Mouse (Mus musculus) cerebellum, postnatal 4 days (tissue): Measurements from ENCODE around the gene Ankrd33.

Experiments
- DNase-seq, 2 experiments: peaks; one replicate each; pipeline ENCODE4 v3.0.0; 2022; ENCODE audit warnings: low spot score in 2 of 2, mixed read lengths in 1 of 2

The Ankrd33 gene

DNA sequence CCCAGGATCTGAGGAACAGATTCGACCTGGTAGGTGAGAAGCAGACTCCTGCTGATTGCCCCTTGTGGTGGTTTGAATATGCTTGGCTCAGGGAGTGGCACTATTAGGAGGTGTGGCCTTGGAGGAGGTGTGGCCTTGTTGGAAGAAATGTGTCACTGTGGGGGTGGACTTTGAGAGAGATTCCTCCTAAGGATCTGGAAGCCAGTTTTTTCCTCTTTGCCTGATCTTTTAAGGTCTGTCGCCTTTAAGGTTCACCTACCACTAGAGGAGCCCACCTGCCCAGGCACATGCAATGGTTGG is 6.7 kb downstream of the Ankrd33 start:
- DNase-seq, result no peak

DNA sequence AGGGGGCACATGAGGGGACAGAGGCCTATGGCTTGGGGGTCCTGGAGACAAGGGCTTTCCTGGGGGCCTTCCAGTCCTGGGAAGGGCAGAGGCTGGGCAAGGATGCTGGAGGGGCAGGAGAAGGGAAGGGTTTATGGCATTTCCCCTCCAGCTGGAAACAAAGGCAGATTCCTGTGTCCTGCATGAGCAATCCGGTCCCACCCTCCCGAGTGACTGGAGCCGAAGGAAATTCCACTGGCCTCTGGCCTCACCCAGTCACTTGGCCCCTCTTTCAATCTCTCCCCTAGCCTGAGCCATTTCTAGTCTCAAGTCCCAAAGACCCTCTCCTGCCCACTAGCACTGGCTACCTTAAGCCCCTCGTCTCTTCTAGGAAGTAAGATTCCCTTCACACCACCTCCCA is 7.6 kb downstream of the Ankrd33 start:
- no peak for DNase-seq

DNA sequence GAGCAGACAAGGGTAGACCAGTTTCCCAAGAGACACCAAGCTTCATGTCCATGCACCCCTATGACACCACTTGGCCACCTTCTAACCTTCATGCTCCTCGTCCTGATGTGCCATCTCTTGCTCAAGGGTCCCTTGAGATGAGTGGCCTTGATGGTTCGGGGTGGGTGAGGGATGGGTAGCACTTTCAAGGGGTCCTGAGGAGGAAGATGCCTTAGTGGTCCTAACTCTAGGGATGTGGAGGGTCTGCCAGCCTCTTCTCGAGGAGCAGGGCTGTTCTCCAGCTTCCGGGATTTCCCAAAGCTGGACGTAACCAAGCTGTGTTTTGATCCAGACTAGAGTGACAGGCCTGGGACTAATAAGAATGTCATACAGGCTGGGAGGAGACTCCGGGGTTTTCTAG is 10.0 kb downstream of the Ankrd33 start:
- DNase-seq, result no peak

DNA sequence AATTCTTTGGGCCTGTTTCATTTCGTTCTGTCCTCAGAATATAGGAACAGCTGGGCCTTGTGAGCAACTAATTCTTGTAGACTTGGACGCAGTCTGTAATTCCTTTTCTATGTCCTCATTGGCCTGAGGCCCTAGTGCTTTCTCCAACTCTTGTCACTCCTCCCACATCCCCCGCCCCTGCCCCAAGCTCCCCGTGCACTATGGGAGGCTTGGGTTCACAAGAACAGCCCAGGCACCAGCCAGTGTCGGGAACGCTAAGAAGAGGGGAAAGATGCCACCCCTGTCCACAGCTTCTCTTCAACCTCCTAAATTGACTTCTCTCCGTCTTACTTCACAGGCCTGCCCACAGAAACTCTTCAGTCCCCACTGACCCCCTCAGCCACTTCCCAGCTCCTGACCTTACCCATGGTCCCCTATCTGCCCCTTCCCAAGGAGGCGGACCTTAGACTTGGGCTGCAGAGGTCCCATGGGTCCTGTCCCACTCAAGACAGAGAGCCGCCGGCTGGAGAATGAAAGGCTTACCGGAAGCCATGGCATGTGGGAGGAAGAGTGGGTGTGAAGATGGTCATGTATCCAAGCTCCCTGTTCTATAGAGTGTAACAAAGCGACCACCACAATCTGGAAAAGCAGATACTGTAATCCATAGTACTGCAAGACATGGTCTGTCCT is 11.5 kb downstream of the Ankrd33 start:
- DNase-seq, result no peak

DNA sequence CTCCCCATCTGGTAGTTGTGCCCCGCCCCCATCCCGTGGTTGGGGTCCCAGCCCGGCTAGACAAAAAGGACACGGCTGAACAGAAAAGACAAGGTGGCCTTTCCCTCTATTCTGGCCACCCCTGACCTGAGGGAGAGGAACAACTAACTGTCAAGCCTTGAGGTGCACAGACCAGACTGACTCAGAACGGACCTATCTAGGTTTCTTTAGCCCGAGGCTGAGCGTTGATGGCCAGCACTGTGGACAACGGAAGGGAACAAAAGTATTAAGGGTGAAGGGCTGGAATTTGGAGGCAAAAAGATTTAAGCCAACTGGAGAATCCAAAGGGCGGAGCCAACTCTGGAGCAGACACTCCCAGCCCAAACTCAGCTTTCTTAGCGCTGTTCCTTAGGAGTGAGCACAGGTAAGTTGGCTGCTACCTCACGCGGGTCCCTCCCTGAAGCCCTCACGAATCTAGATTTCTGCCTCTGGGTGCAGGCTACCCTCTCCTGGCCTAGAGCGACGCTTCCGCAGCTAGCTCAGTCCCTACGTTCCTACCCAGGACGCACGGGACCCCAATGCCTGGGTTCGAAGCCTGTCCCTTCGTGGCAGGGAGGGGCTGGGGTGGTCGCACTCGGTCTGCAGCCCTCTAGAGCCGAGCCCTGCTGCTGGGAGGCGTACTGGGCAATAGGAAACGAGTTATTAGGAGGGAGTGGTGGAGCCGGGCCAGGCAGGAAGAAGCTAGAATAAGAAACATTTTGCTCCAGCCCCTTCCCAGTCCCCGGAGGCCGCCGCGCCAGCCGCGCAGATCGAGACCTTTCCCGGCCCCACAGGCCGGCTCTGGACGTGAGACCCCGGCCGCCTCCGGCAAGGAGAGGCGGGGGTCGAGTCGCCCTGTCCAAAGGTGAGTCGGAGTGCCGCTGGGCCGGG is 12.9 kb downstream of the Ankrd33 start, which contains the start of gene Acvrl1:
TSS of gene Acvrl1 (plus strand) at position 342 of the 909 bp plus-strand sequence.
- no peak for DNase-seq

DNA sequence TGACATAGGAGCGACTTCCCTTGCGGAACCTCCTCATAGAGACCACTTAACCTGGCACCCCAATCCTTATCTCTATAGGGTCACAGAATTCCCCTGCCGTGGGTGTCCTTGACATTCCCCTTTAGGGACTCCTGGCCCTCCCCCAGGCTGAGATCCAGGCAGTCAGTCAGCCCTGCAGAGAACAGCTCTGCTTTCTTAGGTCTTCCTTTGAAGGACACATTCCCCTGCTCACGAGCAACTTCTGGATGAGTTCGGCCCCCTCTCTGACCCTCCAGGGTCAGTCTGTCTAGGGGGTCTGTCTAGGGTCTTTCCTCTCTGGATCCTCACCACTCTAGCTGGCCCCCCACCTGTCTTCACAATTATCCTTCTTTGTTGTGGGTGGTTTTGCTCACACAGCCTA is 13.9 kb downstream of the Ankrd33 start:
- no peak for DNase-seq

DNA sequence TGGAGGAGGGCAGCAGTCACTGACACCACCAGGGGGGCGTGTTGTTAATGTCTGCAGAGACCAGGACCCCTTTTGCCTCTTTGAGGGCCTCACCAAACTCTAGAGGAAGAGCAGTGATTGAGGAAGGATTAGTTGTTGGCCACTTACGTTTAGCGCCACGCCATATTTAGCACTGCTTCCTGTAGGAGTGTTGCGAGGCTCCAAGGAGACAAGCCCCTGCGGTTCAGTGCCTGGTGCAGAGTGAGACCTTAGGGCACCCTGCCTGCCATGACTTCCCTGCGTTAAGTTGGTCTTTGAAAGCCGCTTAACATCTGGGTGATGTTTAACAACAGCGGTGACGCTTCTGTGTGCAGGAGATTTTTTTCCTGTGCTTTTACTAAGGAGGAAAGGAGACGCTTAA is 15.9 kb downstream of the Ankrd33 start:
- DNase-seq, result no peak

DNA sequence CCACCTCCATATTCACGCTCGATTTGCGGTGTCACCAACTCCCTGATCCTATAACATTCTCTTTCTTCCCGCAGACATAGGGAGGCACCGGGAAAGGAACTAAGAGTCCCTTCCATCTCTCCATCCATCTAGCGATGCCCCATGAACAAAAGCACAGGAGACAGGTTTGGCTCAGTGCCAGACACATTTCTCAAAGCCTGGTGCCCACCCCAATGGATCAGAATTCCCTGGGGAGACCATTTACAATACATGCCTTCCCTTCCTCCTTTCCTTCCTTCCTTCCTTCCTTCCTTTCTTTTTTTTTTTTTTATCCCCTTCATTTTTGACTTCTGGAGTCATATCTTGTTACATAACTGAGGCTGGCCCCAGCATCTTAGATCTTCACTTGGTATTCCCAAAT is 16.5 kb downstream of the Ankrd33 start:
- no peak for DNase-seq

DNA sequence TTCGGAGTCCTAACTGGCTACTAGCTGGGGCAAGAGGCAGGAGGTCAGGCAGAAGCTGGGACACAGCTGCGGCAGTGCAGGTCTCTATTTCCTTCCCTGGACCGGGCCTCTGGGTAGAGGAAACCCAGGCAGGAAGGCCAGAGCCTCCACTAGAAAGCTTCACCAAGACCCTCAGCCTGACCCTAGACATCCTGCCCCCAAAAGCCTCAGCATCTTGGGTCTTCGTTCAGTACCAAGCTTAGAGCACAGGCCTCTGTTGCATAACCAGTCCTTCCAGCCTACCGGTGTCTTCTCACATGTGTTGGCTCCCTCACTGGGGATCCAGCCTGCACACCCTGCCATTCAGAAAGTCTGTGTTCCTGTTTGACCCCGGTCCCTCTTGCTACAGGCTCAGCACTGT is 17.2 kb downstream of the Ankrd33 start:
- DNase-seq, result no peak

DNA sequence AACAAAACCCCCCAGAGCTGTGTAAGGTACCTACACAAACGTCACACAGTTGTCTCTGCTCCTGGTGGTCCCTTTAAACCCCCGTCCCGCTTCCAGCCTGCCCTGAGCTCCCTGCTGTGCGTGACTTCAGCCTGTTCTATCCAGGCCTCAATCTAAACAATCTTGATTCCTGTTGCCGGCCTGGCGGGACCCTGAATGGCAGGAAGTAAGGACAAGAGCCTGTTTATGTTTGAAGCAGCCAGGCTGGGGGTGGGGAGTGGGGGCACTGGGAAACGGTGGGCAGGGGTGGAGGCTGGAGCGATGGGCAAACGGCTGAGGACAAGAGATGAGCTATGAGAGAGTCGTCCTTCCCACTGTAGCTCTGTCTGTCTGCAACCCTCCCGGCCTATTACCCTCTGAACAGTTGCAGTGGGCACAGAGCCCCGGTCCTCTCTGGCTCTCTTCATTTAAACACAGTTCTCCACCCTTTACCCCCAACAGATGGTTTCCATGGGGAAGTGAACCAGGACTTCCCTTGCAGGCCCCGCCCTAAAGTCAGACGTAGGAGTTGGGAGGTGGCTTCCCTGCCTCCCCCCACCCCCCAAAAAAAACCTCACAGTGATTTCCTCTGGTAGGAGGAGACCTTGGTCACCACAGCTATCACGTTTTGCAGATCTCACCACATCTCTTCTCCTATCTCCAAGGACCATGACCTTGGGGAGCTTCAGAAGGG is 18.6 kb downstream of the Ankrd33 start:
- no peak for DNase-seq

DNA sequence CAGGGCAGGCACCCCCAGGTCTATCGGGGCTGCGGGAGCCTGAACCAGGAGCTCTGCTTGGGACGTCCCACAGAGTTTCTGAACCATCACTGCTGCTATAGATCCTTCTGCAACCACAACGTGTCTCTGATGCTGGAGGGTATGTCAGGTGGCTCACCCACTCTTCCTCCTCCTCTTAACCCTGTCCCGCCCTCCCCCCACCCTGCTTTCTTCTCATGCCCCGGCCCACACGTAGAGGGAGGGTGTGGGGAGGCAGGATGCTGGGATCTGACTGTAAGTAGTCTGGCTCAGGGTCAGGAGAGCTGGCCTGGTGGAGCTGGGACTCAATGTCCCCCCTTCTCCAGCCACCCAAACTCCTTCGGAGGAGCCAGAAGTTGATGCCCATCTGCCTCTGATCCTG is 19.9 kb downstream of the Ankrd33 start:
- no peak for DNase-seq

DNA sequence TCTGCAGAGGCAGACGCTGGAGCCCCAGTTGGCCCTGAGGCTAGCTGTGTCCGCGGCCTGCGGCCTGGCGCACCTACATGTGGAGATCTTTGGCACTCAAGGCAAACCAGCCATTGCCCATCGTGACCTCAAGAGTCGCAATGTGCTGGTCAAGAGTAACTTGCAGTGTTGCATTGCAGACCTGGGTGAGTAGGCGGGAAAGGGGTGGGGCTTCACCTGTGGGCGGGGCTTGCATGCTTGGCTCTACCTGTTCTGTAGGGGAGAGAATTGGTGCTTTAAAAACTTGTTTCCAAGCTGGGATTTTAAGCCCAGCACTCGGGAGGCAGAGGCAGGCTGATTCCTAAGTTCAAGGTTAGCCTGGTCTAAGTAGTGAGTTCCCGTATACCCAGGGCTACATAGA is 21.9 kb downstream of the Ankrd33 start:
- no peak for DNase-seq

DNA sequence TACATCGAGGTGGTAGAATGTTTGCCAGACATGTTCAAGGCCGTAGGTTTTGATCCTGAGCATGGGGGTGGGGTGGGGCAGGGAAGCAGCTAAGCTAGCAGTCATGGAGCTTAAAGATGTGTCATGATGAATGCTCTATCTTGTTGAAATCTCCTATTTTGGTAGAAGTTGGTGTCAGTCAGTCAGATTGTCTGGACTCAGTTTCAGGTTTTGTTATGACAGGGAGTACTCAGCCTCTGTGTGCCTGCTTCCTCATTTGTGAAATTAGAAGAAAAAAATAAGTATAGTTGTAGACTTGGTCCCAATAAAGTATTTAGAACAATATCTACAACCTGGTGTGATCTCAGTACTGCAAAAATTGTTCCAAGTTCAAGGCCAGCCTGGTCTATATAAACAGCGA is 23.1 kb downstream of the Ankrd33 start:
- no peak for DNase-seq

DNA sequence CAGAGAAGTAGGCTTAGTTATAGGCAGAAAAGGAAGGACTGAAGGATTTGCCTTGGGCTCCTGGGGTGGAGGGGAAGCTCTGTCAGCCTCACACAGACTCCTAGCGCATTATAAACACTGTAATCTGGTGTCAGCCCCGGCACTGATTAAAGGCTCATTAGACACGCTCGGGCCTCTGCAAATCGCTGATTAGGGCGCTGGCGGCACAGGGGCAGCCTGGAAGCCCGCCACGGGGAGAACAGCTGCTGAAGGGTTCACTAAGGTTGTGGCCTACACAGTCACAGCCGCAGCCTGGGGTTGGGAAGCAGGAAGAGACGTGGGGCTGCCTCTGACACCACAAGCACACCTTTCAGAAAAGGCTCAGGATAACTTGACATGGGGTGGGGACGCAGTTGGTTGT is 24.3 kb downstream of the Ankrd33 start:
- no peak for DNase-seq

DNA sequence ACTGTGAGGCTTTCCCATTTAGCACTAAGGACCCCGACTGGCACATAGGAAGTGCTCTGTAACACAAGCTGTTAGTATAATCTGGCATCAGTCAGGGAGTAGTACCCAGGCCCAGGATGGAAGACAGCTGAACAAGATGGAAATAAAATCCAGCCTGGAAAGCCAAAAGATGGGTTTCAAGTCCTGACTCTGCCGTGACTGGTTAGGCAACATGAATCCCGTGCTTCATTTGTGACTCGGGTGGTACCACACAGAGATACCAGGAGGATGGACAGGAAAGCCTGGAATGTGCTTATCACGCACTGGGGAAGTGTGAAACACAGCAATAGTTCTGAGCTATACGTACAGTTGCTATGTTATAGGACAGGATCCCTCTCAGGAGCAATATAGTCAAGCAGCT is 25.0 kb downstream of the Ankrd33 start:
- DNase-seq, result no peak

DNA sequence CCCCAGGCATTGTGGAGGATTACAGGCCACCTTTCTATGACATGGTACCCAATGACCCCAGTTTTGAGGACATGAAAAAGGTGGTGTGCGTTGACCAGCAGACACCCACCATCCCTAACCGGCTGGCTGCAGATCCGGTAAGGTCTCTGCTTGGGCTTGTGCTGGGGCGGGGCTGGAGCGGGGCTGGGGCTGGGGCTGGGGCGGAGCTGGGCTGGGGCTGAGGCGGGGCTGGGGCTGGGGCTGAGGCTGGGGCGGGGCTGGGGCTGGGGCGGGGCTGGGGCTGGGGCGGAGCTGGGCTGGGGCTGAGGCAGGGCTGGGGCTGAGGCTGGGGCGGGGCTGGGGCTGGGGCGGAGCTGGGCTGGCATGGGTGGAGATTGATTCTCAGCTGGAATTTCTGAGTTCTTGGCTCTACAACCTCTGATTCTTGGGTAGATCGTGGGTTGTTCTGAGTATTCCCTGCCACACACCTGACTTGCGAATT is 25.5 kb downstream of the Ankrd33 start:
- no peak for DNase-seq

DNA sequence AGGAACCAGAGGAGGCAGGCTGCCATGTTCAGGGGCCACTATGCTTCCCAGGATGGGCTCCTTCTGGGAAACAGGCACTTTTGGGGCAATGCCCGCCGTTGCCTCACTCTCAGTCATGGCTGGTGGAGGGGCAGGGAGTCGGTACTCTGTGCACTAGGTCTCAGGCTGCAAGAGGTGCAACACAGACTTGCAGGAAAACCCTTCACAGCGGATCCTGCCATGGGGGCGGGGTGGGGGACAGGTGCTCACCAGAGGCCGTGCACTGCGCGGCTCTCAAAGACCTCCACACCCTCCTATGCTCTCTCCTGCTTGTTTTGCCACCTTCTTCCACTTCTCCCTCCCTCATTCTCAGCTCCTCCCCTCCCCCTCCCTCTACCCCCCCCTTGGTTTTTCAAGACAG is 27.1 kb downstream of the Ankrd33 start:
- DNase-seq, result no peak

DNA sequence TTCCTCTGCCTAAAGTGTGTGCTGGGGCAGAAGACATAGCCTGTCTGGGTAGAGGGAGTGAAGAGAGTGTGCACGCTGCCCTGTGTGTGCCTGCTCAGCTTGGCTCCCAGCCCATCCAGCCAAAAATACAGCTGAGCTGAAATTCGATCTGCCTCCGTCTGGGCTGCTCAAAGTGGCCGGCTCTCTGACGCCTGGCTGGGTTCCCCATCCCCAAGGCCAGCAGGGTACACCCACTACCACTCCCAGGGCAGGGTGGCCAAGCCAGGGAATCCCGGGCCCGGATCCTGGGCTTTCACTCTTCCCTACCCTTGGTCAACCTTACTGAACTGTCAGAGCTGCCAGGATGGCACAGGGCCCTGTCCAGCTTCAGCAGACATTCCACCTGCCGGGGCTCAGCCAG is 27.9 kb downstream of the Ankrd33 start:
- peak in 1 of 2 experiments; percentile 29 for DNase-seq

DNA sequence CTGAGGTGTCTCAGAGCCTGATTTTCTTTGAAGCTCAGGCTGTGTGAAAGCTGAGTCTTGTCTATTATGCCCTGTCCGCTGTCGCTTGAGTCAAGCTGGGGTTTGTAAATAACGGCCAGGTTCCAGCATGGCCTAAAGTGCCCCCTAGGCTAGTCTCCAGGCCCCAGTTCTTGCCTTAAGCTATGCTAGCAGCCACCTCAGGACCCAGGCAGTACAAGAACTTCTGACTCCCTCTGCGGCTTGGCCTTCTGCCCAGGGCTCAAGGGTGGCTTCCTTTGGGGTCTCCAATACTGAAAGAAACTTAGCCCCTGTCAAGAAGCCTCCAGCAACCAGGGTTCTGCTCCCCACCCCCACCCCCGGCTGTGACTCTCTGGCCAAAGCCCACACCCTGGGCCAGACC is 28.6 kb downstream of the Ankrd33 start:
- no peak for DNase-seq

DNA sequence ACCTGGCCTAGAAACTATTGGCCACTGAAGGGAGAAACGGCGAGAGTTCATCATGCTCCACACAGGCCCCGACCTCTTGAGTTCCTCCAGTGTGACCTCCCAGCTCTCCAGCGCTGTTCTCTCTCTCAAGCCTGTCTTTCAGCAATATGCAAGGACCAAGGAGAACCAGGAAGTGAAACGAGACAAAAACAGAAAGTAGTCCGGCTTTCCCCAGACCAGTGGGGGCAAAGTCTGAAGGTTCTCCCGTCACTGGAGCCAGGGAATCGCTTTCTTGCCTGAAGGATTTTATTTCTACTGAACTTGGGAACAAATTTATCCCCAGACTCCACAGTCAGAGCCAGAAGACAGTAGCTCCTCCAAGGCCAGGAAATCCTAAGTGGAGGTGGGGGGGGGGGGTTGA is 29.2 kb downstream of the Ankrd33 start:
- no peak for DNase-seq

DNA sequence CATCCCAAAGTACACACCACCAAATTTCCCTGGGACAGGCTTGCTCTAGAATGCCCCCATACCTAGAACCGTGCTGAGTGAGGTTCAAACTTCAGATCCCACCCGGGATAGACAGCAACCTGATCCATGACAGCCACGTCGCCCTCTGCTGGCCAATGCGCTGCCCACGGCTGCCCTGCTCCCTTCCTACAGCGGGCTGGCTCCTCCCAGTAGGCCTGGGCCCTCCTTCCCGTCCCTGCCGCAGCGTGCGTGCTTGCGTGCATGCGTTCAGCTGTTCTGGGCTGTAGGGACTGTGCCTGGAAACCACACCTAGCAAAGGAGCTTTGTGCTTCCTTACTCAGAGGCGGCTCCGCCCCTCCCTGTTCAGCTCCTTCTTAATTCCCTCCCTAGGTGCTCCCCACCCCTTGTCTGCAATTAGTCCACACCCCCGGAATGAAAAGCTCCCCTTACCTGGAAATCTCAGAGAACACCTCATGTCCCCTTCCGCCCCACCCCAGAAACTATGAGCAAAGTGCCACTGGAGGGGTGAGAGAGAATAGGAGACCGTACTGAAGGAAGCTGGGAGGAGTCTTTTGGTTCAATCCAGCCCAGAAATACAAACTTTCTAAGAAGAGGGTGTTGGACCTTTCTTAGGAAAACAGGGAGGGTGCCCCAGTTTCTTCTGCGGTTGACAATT is 30.0 kb downstream of the Ankrd33 start:
- DNase-seq, result peak; percentile 91 to 96
